Mouse (Mus musculus): ENCODE measurements around the gene Sec24d. TPM values are rescaled to one million over a fixed set of nuclear protein-coding genes. Genes with fewer than 3 reads are reported as not detected.
A peak's percentile ranks its signal among the peaks of the same experiment; 100 is the strongest.

Sec24d gene
- polyA plus RNA-seq, 1 experiment from 2014 or later, result 16.1 TPM

- Histone ChIP-seq H3K27ac (no peak overlapping the region), H3K4me3 (replicated peaks; ENCODE audit: low read length) (no peak overlapping the region), H3K27me3 (ENCODE audit: control insufficient read depth, insufficient read depth, low read length) (no peaks in the 10 kb centered on the region), H3K36me3 (replicated peaks; ENCODE audit: control insufficient read depth, insufficient read depth) (no peaks in the 10 kb centered on the region), H3K4me1 (replicated peaks; ENCODE audit: control insufficient read depth, insufficient read depth, low read length) (no peaks in the 10 kb centered on the region), H3K9me3 (ENCODE audit: control insufficient read depth, low read length) (no peaks in the 10 kb centered on the region), H3K4me2 (replicated peaks) (no peak overlapping the region), H3K9ac (no peak overlapping the region)
- WGBS, result 83% methylated on average over 5 of the region's 5 CpGs
- ATAC-seq (ENCODE audit: low FRiP score) (no peak), DNase-seq (ENCODE audit: low spot score) (no peak)
Measured at GRCm38 (mm10) chr3:123313477-123313876, 46.2 kb downstream of the Sec24d start.

GRCm38 (mm10) chr3:123313920-123314614, 46.8 kb downstream of the Sec24d start:
- Histone ChIP-seq H3K9me3 (ENCODE audit: control insufficient read depth, low read length) (no peaks in the 10 kb centered on the region), H3K27ac (no peak overlapping the region), H3K4me1 (replicated peaks; ENCODE audit: control insufficient read depth, insufficient read depth, low read length) (no peaks in the 10 kb centered on the region), H3K9ac (no peak overlapping the region), H3K4me2 (replicated peaks) (no peak overlapping the region), H3K4me3 (replicated peaks; ENCODE audit: low read length) (no peak overlapping the region), H3K36me3 (replicated peaks; ENCODE audit: control insufficient read depth, insufficient read depth) (no peaks in the 10 kb centered on the region), H3K27me3 (ENCODE audit: control insufficient read depth, insufficient read depth, low read length) (no peaks in the 10 kb centered on the region)
- DNase-seq (ENCODE audit: low spot score), result no peak
- no peak for ATAC-seq (ENCODE audit: low FRiP score)
- 40% methylated on average over 12 of the region's 12 CpGs for WGBS

- Histone ChIP-seq H3K4me2 (replicated peaks) (no peak overlapping the region), H3K4me1 (replicated peaks; ENCODE audit: control insufficient read depth, insufficient read depth, low read length) (no peaks in the 10 kb centered on the region), H3K27ac (no peak overlapping the region), H3K9ac (no peak overlapping the region), H3K4me3 (replicated peaks; ENCODE audit: low read length) (no peak overlapping the region), H3K9me3 (ENCODE audit: control insufficient read depth, low read length) (no peaks in the 10 kb centered on the region), H3K27me3 (ENCODE audit: control insufficient read depth, insufficient read depth, low read length) (no peaks in the 10 kb centered on the region), H3K36me3 (replicated peaks; ENCODE audit: control insufficient read depth, insufficient read depth) (no peaks in the 10 kb centered on the region)
- ATAC-seq (ENCODE audit: low FRiP score) (no peak), DNase-seq (ENCODE audit: low spot score) (no peak)
- 81% methylated on average over 6 of the region's 6 CpGs for WGBS
Measured at GRCm38 (mm10) chr3:123316066-123316465, 48.8 kb downstream of the Sec24d start.

GRCm38 (mm10) chr3:123317081-123317480, 49.8 kb downstream of the Sec24d start:
- DNase-seq (ENCODE audit: low spot score) (no peak), ATAC-seq (ENCODE audit: low FRiP score) (no peak)
- Histone ChIP-seq H3K4me2 (replicated peaks) (no peak overlapping the region), H3K27ac (no peak overlapping the region), H3K9me3 (ENCODE audit: control insufficient read depth, low read length) (no peaks in the 10 kb centered on the region), H3K9ac (no peak overlapping the region), H3K4me3 (replicated peaks; ENCODE audit: low read length) (no peak overlapping the region), H3K36me3 (replicated peaks; ENCODE audit: control insufficient read depth, insufficient read depth) (no peaks in the 10 kb centered on the region), H3K27me3 (ENCODE audit: control insufficient read depth, insufficient read depth, low read length) (no peaks in the 10 kb centered on the region), H3K4me1 (replicated peaks; ENCODE audit: control insufficient read depth, insufficient read depth, low read length) (no peaks in the 10 kb centered on the region)
- WGBS, result 84% methylated on average over 9 of the region's 9 CpGs

- DNase-seq (ENCODE audit: low spot score) (no peak), ATAC-seq (ENCODE audit: low FRiP score) (no peak)
- Histone ChIP-seq H3K27me3 (ENCODE audit: control insufficient read depth, insufficient read depth, low read length) (no peaks in the 10 kb centered on the region), H3K9ac (no peak overlapping the region), H3K36me3 (replicated peaks; ENCODE audit: control insufficient read depth, insufficient read depth) (no peaks in the 10 kb centered on the region), H3K4me1 (replicated peaks; ENCODE audit: control insufficient read depth, insufficient read depth, low read length) (no peaks in the 10 kb centered on the region), H3K4me2 (replicated peaks) (no peak overlapping the region), H3K4me3 (replicated peaks; ENCODE audit: low read length) (no peak overlapping the region), H3K27ac (no peak overlapping the region), H3K9me3 (ENCODE audit: control insufficient read depth, low read length) (no peaks in the 10 kb centered on the region)
- 81% methylated on average over 9 of the region's 9 CpGs for WGBS
Measured at GRCm38 (mm10) chr3:123320341-123320740, 53.1 kb downstream of the Sec24d start.

GRCm38 (mm10) chr3:123321612-123322011, 54.4 kb downstream of the Sec24d start:
- no peaks in the 10 kb centered on the region for H3K27me3 ChIP-seq (ENCODE audit: control insufficient read depth, insufficient read depth, low read length)
- no peaks in the 10 kb centered on the region for H3K9me3 ChIP-seq (ENCODE audit: control insufficient read depth, low read length)
- no peak overlapping the region for H3K27ac ChIP-seq
- no peaks in the 10 kb centered on the region for H3K4me1 ChIP-seq (replicated peaks; ENCODE audit: control insufficient read depth, insufficient read depth, low read length)
- ATAC-seq (ENCODE audit: low FRiP score) (peak; percentile 50; the same call in 1 of the 2 replicates), DNase-seq (ENCODE audit: low spot score) (no peak)
- no peaks in the 10 kb centered on the region for H3K36me3 ChIP-seq (replicated peaks; ENCODE audit: control insufficient read depth, insufficient read depth)
- no peak overlapping the region for H3K4me3 ChIP-seq (replicated peaks; ENCODE audit: low read length)
- no peak overlapping the region for H3K9ac ChIP-seq
- WGBS, result 86% methylated on average over 6 of the region's 6 CpGs
- no peak overlapping the region for H3K4me2 ChIP-seq (replicated peaks)

- H3K4me3 ChIP-seq (replicated peaks; ENCODE audit: low read length), result no peak overlapping the region
- H3K4me2 ChIP-seq (replicated peaks), result no peak overlapping the region
- ATAC-seq (ENCODE audit: low FRiP score), result no peak
- no peaks in the 10 kb centered on the region for H3K4me1 ChIP-seq (replicated peaks; ENCODE audit: control insufficient read depth, insufficient read depth, low read length)
- no peaks in the 10 kb centered on the region for H3K27me3 ChIP-seq (ENCODE audit: control insufficient read depth, insufficient read depth, low read length)
- no peaks in the 10 kb centered on the region for H3K9me3 ChIP-seq (ENCODE audit: control insufficient read depth, low read length)
- WGBS, result 16% methylated on average over 1 of the region's 1 CpGs
- H3K36me3 ChIP-seq (replicated peaks; ENCODE audit: control insufficient read depth, insufficient read depth), result no peaks in the 10 kb centered on the region
- H3K27ac ChIP-seq, result no peak overlapping the region
- DNase-seq (ENCODE audit: low spot score), result peak; percentile 88
- H3K9ac ChIP-seq, result no peak overlapping the region
Measured at GRCm38 (mm10) chr3:123322147-123322546, 54.9 kb downstream of the Sec24d start.

GRCm38 (mm10) chr3:123324326-123324725, 57.1 kb downstream of the Sec24d start:
- Histone ChIP-seq H3K36me3 (replicated peaks; ENCODE audit: control insufficient read depth, insufficient read depth) (no peaks in the 10 kb centered on the region), H3K9ac (no peak overlapping the region), H3K4me1 (replicated peaks; ENCODE audit: control insufficient read depth, insufficient read depth, low read length) (no peaks in the 10 kb centered on the region), H3K4me2 (replicated peaks) (no peak overlapping the region), H3K27me3 (ENCODE audit: control insufficient read depth, insufficient read depth, low read length) (no peaks in the 10 kb centered on the region), H3K9me3 (ENCODE audit: control insufficient read depth, low read length) (no peaks in the 10 kb centered on the region), H3K4me3 (replicated peaks; ENCODE audit: low read length) (no peak overlapping the region), H3K27ac (no peak overlapping the region)
- ATAC-seq (ENCODE audit: low FRiP score) (no peak), DNase-seq (ENCODE audit: low spot score) (no peak)
- WGBS, result 75% methylated on average over 4 of the region's 4 CpGs

GRCm38 (mm10) chr3:123329251-123329650, 62.0 kb downstream of the Sec24d start:
- H3K27ac ChIP-seq, result no peak overlapping the region
- H3K9me3 ChIP-seq (ENCODE audit: control insufficient read depth, low read length), result no peaks in the 10 kb centered on the region
- H3K4me3 ChIP-seq (replicated peaks; ENCODE audit: low read length), result no peak overlapping the region
- H3K27me3 ChIP-seq (ENCODE audit: control insufficient read depth, insufficient read depth, low read length), result no peaks in the 10 kb centered on the region
- no peak overlapping the region for H3K9ac ChIP-seq
- no peak overlapping the region for H3K4me2 ChIP-seq (replicated peaks)
- WGBS, result 69% methylated on average over 6 of the region's 6 CpGs
- ATAC-seq (ENCODE audit: low FRiP score) (peak; percentile 76; the same call in 1 of the 2 replicates), DNase-seq (ENCODE audit: low spot score) (peak; percentile 35)
- no peaks in the 10 kb centered on the region for H3K36me3 ChIP-seq (replicated peaks; ENCODE audit: control insufficient read depth, insufficient read depth)
- H3K4me1 ChIP-seq (replicated peaks; ENCODE audit: control insufficient read depth, insufficient read depth, low read length), result no peaks in the 10 kb centered on the region

GRCm38 (mm10) chr3:123330221-123330620, 63.0 kb downstream of the Sec24d start:
- no peak overlapping the region for H3K4me3 ChIP-seq (replicated peaks; ENCODE audit: low read length)
- H3K4me2 ChIP-seq (replicated peaks), result no peak overlapping the region
- no peaks in the 10 kb centered on the region for H3K36me3 ChIP-seq (replicated peaks; ENCODE audit: control insufficient read depth, insufficient read depth)
- no peaks in the 10 kb centered on the region for H3K4me1 ChIP-seq (replicated peaks; ENCODE audit: control insufficient read depth, insufficient read depth, low read length)
- no peaks in the 10 kb centered on the region for H3K9me3 ChIP-seq (ENCODE audit: control insufficient read depth, low read length)
- H3K27me3 ChIP-seq (ENCODE audit: control insufficient read depth, insufficient read depth, low read length), result no peaks in the 10 kb centered on the region
- 90% methylated on average over 4 of the region's 4 CpGs for WGBS
- ATAC-seq (ENCODE audit: low FRiP score), result no peak
- H3K27ac ChIP-seq, result no peak overlapping the region
- DNase-seq (ENCODE audit: low spot score), result no peak
- H3K9ac ChIP-seq, result no peak overlapping the region
